Mouse (Mus musculus) ES-Bruce4 (cell line): ENCODE results near the gene Olfr628.

Experiments
- CTCF ChIP-seq: IDR thresholded peaks from one replicate; pipeline ENCODE4 v1.8.1; 2011; ENCODE audit warnings: low read depth, low read length
- EP300 ChIP-seq: IDR thresholded peaks from 2 replicates; pipeline ENCODE4 v1.6.1; 2011; ENCODE audit warnings: low read depth, low read length; ENCODE audit not compliant: insufficient read depth
- POLR2A ChIP-seq: IDR thresholded peaks from one replicate; pipeline ENCODE4 v1.8.1; 2011; ENCODE audit warnings: low read length; ENCODE audit not compliant: insufficient read depth

DNA sequence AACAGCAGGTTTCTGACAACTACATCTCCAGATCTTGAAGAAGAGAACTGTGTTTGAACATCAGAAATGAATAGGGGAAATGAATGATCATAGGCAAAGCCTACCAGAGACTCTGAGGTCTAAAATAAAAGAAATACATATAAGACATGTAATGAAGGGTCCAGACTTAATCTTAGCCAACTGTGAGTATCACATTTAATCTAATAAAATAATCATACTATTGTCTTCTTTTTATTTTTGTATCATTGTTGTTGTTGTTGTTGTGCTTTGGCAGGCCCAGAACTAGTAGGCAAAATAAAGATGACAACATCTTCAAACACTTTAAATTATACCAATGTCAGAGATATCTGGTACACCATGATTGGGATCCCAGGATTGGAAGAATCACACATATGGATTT is 47.8 kb upstream of the Olfr628 start, which contains the start of gene Olfr625-ps1:
- no peak for TF ChIP-seq POLR2A
- TF ChIP-seq CTCF: no peak
- no peak for TF ChIP-seq EP300
